Mouse (Mus musculus): Measurements from ENCODE around the gene Evl.

DNA sequence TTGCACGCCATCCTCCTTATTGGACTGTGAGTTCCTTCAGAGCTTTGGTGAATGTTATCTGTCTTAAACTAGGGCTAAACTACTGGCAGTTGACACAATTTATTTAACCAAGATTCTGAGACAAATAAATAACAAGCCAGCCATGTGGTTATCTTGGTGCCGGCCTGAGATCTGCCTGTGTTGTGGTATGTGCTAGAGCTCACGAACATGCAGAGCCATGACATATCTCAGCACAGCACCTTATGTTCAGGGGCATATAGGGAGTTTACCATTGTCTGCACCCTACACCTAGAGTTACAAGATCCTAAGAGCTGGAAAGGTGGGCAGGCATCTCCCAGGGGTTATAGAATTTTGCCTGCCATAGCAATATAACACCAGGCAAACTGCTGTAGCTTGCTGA, 54.9 kb downstream of the Evl start:
- TF ChIP-seq CTCF (IDR thresholded peaks at IDR 0.05; ENCODE audit: extremely low read depth, insufficient read depth, low read length) (no peak), POLR2A (IDR thresholded peaks at IDR 0.05; ENCODE audit: extremely low read depth, insufficient read depth, low read length) (no peak)
